Mouse (Mus musculus) adrenal gland, postnatal 4 days (tissue): ENCODE results near the gene Wdr4. TPM values are rescaled to one million over a fixed set of nuclear protein-coding genes. Genes with fewer than 3 reads are reported as not detected.

ENCODE experiments used
- DNase-seq, 2 experiments: peaks; one replicate each; pipeline ENCODE4 v3.0.0; 2021 to 2022; ENCODE audit warnings: low spot score in 2 of 2, mixed read lengths in 2 of 2
- microRNA-seq: library from miRNA; unstranded; fragments of <30 nt; microRNA quantifications from one replicate; pipeline ENCODE4 v1.2.0, GENCODE M21; 2021
- total RNA-seq, 2 experiments: library from RNA; stranded (reverse); gene quantifications; 2 replicates each; pipeline ENCODE4 v1.2.3; 2021

Wdr4 gene
- total RNA-seq, 2 experiments from 2014 or later: 31.4 to 33.7 TPM

DNA sequence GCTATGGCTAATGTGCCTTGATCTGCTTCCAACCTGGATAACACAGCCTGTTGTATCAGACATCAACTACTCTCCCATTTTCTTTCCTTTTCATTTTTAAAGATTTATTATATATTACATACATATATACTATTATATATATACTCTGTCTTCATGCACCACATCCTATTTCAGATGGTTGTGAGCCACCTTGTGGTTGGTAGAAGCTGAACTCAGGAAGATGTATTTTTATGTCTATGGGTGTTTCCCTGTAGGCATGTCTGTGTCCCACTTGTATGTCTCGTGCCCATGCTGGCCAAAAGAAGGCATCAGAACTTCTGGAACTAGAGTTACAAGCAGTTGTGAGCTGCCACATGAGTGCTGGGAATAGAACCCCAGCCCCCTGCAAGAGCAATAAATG, 71.3 kb downstream of the Wdr4 start:
- DNase-seq: no peak

DNA sequence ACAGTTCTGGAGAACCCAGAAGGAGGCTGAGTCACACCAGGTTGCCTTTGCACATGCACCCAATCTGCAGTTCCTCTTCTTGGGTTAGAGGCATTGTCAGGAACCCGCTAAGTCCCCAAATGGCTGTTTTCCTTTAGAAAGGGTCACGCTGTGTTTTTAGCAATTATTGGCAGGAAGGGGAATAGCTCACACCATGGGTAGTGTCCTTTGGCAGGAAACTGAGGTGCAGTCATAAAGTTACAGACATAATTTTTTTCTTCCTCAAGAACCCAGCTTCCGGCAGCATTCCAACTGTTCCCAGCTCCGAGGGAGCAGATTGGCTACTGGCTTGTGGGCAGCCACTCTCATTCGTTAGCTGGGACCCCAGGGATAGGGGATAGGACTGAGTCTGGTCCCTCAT, 72.0 kb downstream of the Wdr4 start:
- DNase-seq: no peak

DNA sequence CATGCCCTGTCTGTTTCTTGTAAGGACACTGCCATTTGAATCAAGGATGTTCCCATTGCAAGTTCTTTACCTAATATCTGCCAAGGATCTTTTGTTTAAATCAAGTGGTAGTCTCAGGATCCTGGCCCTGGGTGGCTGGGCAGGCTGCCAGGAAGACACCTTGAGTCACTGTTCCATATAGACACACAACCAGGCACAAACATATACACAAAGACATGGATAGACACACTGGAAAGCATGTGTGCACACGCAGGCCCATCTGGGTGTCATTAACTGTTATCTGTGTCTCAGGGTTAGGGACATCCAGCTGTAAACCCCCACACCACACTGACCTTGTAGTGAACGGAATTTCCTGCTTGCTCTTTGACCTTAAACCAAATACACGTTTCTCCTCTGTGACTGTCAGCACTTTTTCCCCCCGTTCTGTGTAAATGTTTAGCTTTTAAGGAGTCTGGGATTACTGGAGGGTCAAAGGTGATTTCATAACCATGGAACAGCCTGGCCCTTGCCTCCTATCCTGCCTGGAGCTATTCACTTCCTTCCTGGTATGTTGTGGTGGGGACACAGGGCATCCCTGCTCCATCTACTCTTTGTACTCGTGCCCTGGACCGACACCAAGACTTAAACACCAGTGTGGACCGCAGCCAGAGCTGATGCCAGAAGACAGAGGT, 74.6 kb downstream of the Wdr4 start:
- DNase-seq: no peak

Small RNA genes lying within 50 kb of the gene (microRNA-seq; reads per million reads assigned to microRNA genes)
- gene Gm24970: 0.79 reads per million

Other genes with a start within 250 kb of the Wdr4 start
- gene Rsph1, start 242.6 kb downstream of the Wdr4 start, total RNA-seq: 1 to 10 TPM; 5.5 TPM
- 10 to 100 TPM; 14.2 to 14.9 TPM for gene Slc37a1, start 233.2 kb downstream of the Wdr4 start, total RNA-seq
- gene Pde9a, start 133.8 kb downstream of the Wdr4 start, total RNA-seq: 10 to 100 TPM in 1 of 2 experiments, 1 to 10 TPM in 1; 6.3 to 12.6 TPM
- gene Ndufv3, start 135 bp upstream of the Wdr4 start, total RNA-seq: 100 to 1,000 TPM; 359 to 397 TPM
- 10 to 100 TPM; 22.0 to 26.7 TPM for gene Pknox1, start 44.8 kb upstream of the Wdr4 start, total RNA-seq
- 10 to 100 TPM; 10.2 to 28.5 TPM for gene Cbs, start 117.3 kb upstream of the Wdr4 start, total RNA-seq
- 100 to 1,000 TPM; 196 to 216 TPM for gene U2af1, start 138.9 kb upstream of the Wdr4 start, total RNA-seq
- gene Cryaa, start 157.8 kb upstream of the Wdr4 start, total RNA-seq: not detected